Mouse (Mus musculus): ENCODE results near the gene Dbx1. TPM values are rescaled to one million over a fixed set of nuclear protein-coding genes. Genes with fewer than 3 reads are reported as not detected.

Gene Dbx1
- not detected for polyA plus RNA-seq (2017; shearing (Covaris generic))

DNA sequence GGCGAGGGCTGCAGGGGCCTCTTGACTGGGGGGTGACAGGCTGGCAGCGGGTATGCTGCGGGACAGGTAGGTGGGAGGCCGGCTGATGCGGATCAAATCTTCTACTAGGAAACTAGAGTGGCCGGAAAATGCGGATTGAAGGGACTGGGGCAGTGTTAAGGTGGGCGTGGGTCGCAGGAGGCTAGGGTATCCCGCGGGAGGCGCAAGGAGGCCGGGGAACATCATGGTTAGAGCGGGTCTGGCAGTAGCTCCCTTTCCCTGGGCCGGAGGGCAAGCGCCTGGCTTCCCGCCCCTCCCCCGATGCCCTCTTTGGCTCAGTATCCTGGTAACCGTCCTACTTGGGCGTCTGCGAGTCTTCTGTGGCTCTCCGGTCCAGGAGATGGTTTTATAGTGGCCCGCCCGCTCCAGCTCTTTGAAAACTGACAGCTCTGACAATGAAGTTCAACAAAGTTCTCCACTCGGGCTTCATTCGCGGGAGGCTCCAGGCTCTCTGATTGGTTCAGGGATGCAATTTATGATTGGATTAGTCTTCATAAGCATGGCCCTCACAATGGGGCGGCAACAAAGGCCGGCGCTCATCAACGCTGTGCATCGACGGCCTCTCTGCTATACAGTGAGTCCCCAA lies at the start of gene Dbx1:
Dbx1 (minus strand) TSS at position 359 of the 625 bp plus-strand sequence.
- ATAC-seq: no peak

DNA sequence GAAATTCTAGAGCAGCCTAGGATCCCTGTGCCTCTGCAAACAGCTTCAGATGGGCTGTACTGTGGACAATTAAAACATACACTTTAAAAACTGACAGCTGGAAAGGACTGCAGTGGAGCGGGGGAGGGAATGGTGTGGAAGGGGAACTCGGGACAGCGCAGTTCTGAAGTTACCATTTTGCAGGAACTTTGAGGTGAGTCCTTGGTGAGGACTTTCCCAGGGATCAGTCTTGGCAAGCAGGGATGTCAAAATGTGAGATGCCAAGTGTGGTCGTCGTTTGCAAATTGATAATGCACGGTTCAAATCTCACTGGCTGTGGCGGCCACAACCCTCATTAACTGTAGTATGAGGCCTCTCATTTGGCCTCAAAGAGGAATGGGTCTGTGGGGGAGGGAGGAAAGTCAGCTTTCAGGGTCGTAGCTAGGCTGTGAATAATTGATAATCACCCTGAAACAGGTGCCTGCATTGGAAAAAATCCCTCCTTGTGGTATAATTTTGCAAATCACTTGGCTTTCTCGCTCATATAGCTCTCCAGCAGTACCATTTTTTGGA lies 42.3 kb upstream of the Dbx1 start:
- no peak for ATAC-seq

DNA sequence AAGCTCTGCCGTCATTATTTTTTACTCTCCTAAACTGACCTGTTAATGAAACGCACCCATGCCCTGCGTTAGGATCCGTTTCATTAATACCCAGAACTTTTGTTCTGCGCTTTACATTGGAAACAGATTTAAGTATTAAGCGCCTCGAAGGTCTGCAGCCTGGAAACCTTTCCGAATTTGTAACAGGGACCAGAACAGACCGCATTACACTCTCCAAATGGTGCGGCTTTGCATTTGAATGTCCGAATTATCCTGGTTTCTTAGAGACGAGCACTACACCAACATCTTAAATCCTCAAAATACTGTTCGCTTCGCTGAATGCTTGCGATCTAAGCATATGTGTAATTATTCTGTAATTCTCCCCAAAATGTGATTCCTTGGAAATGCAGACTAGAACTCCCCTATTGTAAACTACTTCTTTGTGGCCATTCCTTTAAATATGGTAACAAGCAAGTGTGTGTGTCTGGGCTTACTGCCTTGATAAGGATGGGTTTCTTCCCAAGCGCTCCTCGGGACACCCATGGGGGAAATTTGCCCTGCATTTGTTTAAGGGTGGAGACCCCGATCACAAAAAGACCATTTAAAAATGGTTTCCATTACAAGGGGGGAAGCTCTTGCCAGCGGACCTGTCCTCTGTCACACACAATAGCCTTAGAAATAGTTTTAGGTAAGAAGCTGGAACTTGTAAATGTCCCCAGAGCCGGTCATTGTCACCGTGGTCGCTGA lies 41.6 kb upstream of the Dbx1 start:
- no peak for ATAC-seq

DNA sequence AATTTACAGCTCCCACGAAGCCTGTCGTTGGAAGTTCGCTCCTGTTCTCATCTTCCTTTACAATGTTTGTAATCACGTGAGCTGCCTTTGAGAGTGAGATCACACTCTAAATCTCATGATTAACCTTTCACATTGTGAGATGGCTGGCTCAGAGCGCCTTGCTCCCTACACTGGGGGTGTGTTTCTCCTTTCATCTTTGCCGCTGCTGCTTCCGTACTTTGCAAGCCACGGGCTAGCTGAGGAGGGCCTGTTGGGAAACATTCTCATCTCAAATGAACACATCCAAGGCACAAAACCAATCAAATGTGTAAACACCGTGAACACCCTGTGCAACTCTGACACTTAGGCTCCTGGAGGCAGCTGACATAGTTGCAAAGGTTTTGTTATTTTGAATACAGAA lies 40.5 kb upstream of the Dbx1 start:
- ATAC-seq: no peak

DNA sequence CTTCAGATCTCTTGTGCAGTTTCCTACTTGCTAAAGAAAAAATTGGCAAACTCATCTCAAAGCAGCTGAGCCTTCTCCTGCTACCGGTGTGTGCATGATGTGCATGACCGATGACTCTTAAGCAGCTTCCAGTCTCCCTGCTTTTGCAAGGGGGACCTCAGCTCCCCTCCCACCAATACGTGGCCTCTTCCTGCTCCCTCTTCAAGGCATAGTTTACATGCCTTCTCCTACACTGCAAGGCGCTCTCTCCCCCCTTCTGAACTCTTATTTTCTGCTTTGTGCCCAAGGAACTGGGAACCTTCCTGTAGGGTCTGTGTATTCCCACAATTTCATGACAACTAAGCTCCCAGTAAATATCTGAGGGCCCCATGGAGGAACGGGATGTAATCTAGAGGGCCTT lies 40.0 kb upstream of the Dbx1 start:
- ATAC-seq: no peak

DNA sequence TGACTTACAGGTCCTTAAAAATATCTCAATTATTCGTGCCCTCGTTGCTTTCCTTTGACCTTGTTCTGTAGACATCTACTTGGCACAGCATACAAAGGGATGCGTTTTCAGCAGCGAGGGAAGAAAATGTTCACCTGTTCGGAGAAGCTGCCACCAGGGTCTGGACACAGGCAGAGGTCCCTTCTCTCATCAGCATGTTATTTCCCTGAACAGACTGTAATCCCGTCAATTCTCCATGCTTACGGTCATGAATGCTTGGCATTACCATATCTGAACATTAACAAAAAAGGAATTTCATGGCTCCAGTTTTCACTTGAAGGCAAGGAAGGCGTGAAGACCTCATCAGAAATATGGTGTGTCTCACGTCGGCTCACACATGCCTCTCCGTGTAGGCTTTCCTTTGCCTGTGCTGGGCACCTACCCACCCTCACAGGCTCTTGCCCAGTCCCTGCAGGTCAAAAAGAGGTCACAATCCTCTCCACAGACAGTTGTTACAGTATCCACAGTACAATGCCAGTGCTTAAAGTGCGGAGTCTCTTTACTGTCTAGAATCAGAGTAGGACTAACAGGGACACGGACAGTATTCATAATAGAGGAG lies 31.7 kb upstream of the Dbx1 start:
- ATAC-seq: no peak

DNA sequence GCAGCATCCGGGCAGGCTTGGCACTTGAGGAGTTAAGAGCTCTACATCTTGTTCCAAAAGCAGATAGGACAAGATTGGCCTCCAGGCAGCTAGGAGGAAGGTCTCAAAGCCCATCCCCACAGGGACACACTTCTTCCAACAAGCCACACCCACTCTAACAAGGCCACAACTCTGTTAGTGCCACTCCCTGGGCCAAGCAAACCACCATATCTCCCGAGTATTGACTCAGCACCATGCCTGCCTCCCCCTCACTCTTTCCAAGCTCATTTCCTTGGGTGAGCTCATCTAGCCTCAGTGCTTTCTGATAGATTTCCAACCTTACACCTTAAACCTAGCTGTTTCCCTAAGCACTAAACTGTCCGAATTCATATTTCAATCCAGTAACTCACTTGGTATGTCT lies 26.9 kb upstream of the Dbx1 start:
- ATAC-seq: no peak

DNA sequence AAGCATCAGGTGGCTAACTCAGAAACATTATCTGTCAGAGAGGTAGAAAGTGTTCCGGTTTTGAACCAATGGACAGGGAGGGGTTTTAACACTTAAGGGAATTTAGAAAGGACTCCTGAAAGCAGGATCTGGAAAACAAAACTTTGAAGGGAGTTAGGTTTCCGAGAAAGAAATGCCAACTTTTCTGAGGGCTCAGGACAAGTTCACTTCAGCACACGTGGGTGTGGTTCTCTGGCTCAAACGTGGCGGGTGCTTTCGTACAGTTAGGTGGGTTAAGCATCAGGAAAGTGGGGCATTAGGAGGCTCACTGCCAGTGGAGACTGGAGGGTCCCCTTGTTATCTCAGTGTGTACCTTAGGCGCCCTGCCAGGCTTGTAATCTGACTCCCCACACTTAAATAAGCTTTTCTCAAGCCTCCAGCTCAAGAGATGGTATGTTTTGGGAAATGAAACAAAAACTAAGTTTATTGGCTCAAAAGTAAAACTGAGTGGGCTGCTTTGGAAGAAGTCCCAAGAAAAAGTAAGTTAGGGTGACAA lies 25.9 kb upstream of the Dbx1 start:
- ATAC-seq: no peak

DNA sequence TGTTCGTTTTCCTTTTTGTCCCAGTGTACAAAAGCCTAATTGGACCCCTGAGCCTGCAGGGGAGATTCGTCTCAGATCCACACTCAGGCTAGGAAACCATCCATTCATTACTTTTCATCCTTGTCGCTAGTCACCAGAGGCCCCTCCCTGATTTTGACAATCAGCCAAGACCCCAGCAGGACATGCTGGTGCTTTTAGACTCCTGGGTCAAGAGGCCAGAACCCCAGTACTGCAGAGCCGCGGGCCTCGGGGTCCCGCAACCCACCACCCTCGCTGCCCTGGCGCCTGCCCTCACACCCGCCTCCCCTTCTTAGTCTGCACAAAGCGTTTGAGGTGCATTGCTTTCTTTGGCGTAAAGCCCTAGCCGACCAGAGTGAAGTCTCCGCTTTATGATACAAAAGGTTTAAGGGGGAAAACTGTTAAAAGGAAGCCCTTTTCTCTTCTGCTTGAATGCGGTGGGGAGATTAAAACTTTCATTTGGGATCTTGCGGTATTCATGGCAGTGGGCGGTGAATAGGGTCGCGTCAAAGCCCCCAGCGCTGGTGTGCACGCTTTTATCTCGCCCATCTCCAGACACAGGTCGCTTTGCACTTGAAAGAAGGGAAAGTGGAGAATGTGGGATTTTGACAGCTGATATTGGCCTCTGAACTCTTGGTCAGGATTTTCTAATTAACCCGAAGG lies 25.3 kb upstream of the Dbx1 start:
- ATAC-seq: no peak

DNA sequence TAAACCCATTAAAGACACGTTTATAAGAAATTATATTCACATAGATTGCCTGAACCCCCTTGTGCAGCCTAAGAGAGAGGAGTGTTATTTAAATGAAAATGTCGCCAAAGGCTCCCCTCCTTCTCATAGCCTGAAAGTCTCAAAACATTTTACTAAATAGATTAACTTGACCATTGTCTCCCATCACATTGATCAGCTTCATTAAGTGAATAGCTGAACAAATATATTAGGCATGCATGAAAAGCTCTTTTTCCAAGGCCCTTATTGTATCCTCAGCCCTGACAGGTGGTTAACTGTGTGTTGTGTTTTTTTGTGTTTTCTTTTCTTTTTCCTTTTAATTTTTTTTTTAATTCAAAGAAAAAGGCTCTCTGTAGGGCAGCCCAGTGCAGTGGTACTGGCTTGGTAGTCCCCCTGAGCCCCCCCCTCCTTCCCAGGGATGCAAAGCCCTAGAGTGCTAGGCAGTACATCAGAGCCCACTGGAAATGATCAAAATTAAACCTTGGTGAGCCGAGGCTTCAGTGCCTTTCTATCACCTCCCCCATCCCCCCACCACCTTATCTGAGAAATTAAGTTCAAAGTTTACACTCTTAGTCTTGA lies 4.2 kb upstream of the Dbx1 start:
- no peak for ATAC-seq

DNA sequence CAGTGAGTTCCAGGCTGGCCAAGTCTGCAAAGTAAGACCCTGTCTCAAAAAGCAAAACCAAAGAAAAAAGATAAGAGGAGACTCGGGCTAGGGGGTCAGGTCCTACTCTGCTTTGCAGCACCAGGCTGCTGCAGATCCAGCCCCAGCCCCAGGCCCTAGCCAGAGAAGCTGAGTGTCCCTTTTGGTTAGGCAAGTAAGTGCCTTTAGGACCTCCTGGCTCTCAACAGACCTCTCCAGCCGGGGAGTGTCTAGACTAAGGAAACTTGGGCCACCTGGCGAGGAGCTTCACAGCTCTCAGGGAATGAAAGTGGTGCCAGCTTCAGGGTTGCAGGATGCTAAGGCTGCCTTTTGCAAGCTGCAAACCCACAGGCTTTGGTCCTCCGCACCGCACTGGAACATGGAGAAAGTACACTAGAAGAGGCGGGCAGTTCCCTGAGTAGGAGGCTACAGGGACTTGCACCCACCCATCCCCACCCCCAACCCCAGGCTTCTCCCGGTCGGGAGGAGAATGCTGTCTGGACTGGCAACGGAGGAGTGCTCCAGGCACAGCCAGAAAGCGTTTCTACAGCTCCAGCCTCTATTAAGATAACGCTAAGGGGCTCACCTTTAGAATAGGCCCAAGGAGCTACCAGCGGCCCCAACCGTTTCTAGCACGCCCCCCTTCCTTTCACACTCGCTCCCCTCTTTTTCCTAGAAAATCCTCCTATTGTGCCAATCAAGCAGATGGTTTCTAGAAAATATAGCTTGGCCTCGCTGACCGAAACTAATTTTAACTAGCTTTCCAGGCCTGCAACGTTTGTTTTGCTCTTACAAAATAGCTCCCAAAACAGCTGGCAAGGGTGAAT lies 3.4 kb upstream of the Dbx1 start:
- ATAC-seq: no peak

DNA sequence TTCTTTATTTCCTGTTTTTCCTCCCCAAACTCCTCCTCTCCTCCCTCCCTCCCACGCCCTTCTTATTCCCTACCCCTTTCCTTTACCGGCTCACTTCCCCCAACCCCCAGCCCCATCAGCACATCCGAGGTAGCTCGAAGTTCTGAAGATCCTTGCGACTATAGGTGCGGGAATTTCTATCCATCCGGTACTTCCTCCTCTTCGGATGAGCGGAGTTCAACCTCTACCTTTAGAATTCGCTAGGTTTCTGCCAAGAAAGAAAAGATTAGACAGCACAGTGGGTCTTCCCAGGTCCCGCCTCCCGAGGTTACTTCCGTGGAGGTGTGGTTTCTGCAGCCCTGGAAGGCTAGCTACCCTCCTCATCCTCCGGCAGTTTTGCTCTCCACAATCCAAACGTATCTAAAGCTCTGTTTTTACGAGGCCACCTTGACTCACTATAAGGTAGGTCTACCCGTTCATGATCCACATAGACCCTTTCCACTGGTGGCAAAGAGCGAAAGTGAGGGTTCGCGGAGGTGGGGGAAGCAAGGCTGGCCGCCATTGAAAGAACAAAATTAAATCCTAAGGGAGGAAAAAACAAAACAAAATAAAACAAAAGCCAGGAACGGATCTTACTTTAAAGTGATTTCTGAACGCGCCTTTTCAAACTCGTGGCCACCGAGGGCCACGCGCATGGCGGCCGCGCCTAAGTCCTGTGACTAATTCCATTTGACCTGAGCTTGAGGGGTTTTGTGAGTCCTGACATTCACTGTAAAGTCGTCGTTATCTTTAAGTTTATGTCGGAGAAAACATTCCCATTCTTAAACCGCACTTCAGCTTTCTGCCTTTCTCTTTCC lies 2.5 kb upstream of the Dbx1 start:
- no peak for ATAC-seq

DNA sequence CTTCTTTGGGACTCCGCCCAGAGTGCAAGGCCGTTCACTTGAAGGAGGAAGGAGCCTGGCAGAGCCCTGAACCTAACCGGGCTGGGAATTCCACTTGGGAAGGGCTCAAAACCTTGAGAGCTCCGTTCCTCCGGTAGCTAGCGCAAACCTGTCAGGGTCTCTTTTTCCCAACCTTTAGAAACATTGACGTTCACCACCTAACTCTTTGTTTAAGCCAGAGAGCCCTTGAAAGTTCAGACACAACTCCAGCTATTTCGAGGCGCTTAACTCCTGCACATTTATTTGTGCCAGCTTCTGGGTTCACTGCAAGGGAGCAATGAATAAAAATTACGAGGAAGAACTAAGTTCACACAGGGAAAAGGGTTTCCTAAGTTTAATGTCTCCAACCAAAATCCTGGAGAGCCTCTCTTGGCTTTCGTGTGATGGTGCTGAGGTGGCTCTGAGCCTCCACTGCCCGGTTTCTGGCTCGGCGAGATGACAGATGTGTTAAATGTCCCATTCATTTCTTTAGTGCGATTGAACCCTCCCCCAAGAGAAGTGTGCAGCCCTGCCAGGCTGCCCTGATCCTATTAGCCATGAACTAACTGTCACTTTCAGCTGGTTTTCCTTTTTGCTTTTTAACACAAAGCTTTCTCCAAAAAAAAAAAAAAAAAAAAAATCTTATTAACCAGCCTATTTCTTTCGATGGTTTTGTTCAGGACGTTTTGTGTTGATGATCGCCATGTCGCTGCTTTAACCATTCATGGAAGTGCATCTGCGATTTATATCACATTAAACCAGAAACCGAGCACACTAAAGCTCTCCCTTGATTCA lies 1.4 kb upstream of the Dbx1 start:
- ATAC-seq: no peak

DNA sequence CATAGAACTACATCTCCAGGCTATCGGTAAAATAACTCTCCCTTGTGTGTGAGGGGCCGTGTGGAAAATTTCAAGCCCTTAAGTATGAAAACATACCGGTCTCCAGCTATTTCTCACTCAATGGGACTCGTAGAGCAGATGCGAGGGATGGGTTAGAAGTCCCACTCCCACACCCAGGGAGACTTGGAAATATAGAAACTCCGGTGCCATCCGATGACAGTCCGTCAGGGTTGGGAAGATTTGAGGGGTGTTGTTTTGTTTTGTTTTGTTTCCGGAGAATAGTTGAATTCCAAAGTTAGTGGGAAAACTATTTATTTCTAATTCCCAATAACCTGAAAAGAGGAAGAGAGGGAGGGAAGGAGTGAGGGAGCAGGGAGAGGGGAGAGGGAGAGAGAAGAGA lies 632 bp upstream of the Dbx1 start:
- no peak for ATAC-seq

DNA sequence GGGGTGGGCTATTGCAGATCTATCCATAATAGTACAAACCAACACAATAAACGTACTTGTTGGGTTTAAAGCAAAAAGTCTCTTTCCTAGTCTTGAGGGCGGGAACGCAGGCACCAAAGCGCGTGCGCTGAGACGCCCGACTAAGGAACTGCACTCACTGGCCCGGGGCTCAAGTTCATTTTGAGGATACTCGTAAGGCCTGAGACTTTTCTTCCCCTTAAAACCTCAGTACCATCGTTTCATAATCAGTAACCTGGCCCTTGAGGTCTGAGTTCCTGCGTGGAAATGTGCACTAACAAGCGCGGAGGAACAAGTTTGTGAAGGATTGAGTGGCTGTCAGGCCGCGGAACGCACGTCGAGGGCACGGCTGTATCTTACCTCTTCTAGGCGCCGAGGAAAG lies 678 bp downstream of the Dbx1 start:
- ATAC-seq: no peak

DNA sequence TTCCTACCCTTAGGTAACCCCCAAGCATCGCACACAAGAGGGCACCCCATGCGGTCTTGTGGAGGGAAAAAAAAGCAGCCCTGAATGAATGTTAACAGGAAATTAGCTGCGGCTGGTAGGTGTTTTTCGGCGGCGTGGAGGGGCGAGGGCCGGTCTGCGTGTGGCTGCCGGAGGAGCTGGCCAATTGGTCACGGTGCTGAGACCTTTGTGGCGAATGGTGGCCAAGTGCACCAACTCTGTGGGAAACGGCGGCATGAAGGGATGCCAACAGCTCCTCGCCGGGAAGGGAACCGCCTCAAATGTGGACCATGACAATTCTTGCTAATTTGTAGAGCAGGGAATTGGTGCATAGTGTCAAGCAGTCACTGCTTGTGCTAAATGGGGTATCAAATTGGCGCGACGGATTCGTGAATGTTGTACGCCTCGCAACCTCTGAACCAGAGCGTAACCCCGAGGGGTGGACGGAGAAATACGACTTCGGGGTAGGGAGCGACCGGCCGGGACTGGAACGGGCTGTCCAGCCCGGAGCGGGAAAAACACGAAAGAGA lies 1.5 kb downstream of the Dbx1 start:
- ATAC-seq: peak; percentile 25

DNA sequence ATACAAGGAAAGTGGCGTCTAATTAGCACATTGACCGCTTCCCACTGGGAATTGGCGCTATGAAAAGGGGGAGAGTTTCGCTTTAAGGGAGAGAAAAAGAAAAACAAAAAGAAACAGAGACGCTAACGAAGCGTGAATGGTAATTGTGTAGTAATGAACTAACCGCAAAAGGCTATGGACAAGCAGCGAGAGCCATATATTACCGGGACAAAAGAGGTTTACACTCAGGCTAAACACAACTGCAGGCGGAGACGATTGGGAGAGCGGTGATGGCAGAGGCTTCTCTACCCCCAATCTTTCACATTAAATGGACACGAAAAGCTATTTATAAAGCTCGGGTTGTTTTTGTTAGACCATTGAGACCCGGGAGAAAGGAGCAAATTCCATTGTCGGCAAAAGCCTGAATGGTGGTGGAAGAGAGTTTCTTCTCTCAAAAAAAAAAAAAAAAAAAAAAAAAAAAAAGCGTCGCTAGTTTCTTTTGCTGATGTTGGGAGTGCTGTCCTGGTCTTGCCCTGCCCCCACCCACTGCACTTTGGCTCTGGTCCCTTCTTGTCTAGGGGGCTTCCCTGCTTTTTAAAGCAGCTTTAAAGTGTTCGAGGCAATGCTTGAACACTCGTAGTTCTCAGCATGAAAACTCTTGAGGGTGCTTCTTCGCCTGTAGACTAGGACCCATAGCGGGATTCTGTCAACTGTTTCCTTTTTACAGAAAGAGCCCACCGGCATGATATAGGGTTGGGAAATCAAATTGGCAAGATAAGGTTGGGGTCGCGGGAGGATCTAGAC lies 2.2 kb downstream of the Dbx1 start:
- ATAC-seq: peak; percentile 8

DNA sequence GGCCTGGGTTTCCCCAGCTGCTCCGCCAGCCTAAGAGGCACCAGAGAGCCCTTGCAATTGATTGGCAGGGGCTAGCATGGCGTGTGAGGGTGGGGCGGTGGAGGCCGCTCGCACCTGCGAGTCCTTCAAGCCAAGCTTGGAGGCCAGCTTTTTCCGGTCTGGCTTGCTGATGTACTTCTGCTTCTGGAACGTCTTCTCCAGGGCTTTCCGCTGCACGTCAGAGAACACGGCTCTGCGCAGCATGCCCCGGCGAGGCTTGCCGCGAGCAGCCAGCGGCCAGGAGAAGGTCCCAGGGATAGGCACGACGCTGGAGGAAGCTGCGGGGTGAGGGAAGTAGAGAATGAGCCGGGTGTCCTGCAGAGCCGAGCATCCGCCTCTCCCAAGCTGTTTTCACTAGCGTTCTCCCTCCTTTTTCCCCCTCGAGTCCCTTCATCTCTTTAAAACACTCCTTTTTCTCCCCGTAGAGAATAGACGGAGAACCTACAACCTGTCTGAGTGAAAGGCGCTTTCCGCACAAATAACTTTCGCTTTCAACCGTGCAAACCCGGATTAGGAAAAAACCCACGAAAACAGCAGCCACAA lies 3.2 kb downstream of the Dbx1 start:
- peak; percentile 72 for ATAC-seq

Measured in CD4-positive, CD25-positive, alpha-beta regulatory T cell, adult 4 months (primary cell).